Mouse (Mus musculus) MEL (cell line): ENCODE results near the gene Dlg2.

Experiments used
- CHD2 ChIP-seq: IDR thresholded peaks from 2 replicates; pipeline ENCODE4 v1.6.1; 2011; ENCODE audit warnings: low read length, improper control_type of control experiment
- CTCF ChIP-seq, 3 experiments: IDR thresholded peaks in 2 of 3; conservative IDR thresholded peaks in 1 of 3; 2 replicates each; pipeline ENCODE4 v1.5.1; 2011 to 2012; ENCODE audit warnings: low read length in 3 of 3, low read depth in 2 of 3, mild to moderate bottlenecking in 2 of 3, improper control_type of control experiment in 1 of 3, inconsistent platforms in 1 of 3, mixed read lengths in 1 of 3, moderate library complexity in 1 of 3; ENCODE audit not compliant: control insufficient read depth in 1 of 3, insufficient read depth in 1 of 3, poor library complexity in 1 of 3, severe bottlenecking in 1 of 3
- ELF1 ChIP-seq: IDR thresholded peaks from 2 replicates; pipeline ENCODE4 v1.6.1; 2014; ENCODE audit warnings: low read depth, mild to moderate bottlenecking, inconsistent platforms, low read length, improper control_type of control experiment, moderate library complexity
- EP300 ChIP-seq, 2 experiments: IDR thresholded peaks; 2 replicates each; pipeline ENCODE4 v1.6.1; 2011; ENCODE audit warnings: improper control_type of control experiment in 2 of 2, low read length in 2 of 2, low read depth in 1 of 2, mild to moderate bottlenecking in 1 of 2
- MAFK ChIP-seq: IDR thresholded peaks from 2 replicates; pipeline ENCODE4 v1.6.1; 2011; ENCODE audit warnings: low read depth, mild to moderate bottlenecking, low read length, improper control_type of control experiment, borderline replicate concordance
- MAX ChIP-seq: IDR thresholded peaks from 2 replicates; pipeline ENCODE4 v1.6.1; 2011; ENCODE audit warnings: low read length, improper control_type of control experiment
- MAZ ChIP-seq: IDR thresholded peaks from 2 replicates; pipeline ENCODE4 v1.6.1; 2012; ENCODE audit warnings: low read depth, mild to moderate bottlenecking, inconsistent platforms, low read length, improper control_type of control experiment
- POLR2A ChIP-seq, 2 experiments: IDR thresholded peaks; 2 replicates each; pipeline ENCODE4 v1.6.1; 2011 to 2012; ENCODE audit warnings: low read length in 2 of 2, mild to moderate bottlenecking in 2 of 2, control low read depth in 1 of 2, improper control_type of control experiment in 1 of 2, low read depth in 1 of 2, moderate library complexity in 1 of 2; ENCODE audit not compliant: control insufficient read depth in 1 of 2, insufficient read depth in 1 of 2, poor library complexity in 1 of 2
- POLR2AphosphoS2 ChIP-seq: IDR thresholded peaks from 2 replicates; pipeline ENCODE4 v1.6.1; 2011; ENCODE audit warnings: low read length, improper control_type of control experiment
- TBP ChIP-seq: IDR thresholded peaks from 2 replicates; pipeline ENCODE4 v1.8.0; 2011; ENCODE audit warnings: low read depth, low read length, improper control_type of control experiment

- TF ChIP-seq CTCF (IDR thresholded peaks at IDR 0.05 in 2 of 3, conservative IDR thresholded peaks at IDR 0.05 in 1 of 3; ENCODE audit: control insufficient read depth in 1 of 3, insufficient read depth in 1 of 3, low read depth in 2 of 3, low read length in 3 of 3, poor library complexity in 1 of 3, severe bottlenecking in 1 of 3) = no peak
- no peak for TF ChIP-seq EP300 (IDR thresholded peaks at IDR 0.05; ENCODE audit: low read depth in 1 of 2, low read length in 2 of 2)
- TF ChIP-seq TBP = no peak
- TF ChIP-seq MAX = no peak
- no peak for TF ChIP-seq POLR2A (IDR thresholded peaks at IDR 0.05; ENCODE audit: control insufficient read depth in 1 of 2, insufficient read depth in 1 of 2, low read depth in 1 of 2, low read length in 2 of 2, poor library complexity in 1 of 2)
- no peak for TF ChIP-seq CHD2
- no peak for TF ChIP-seq MAZ
- TF ChIP-seq ELF1 = no peak
- no peak for TF ChIP-seq POLR2AphosphoS2
- TF ChIP-seq MAFK = no peak
Observed at GRCm38 (mm10) chr7:91876831-91877230, 1400.4 kb downstream of the Dlg2 start.
